Mouse (Mus musculus) c-Kit-negative CD71-positive TER-119-positive erythroid progenitor cells, embryonic 14.5 days (primary cell): ENCODE results near the gene Gipc3.

ENCODE experiments used
- DNase-seq: peaks from one replicate; pipeline ENCODE4 v3.0.0-alpha.2; 2013; ENCODE audit warnings: low read depth, low spot score

The Gipc3 gene

DNA sequence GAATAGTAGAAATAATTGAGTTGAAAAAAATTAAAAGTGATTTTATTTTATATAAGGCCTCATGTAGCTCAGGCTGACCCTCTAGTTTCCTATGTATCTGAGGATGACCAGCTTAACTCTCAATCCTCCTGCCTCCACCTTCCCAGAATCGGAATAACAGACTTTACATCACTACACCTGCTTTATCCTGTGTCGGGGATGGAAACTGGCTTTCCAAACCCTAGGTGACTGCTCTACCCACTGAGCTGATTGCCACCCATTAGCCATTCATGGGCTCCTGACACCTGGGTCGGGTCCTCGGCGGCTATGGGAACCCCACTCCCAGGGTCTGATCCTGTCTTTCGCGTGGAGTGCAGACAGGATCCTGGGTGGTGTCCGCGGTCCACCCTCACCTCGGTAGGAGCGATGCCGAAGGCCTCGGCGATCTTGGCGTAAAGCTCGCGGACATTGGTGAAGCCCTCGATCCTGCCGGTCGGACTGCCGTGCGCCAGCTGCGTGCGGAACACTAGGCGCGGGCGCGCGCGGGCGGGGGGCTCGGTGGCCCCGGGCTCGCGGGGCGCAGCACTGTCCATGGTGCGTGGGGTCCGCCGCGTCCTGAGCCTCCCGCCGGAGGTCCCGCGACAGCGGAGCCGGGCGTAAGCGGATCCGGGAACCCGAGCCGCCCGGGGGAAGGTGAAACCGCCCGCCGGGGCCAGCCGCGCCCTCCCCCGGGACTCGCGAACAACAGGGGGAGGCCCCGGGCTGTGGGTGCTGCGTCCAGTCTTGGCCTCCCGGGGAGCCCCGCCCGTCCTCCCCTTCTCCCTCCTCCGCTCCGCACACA is at the start of gene Gipc3:
Gipc3 (minus strand) TSS at position 581 of the 820 bp plus-strand sequence.
- DNase-seq = no peak

- DNase-seq = no peak
Measured at GRCm38 (mm10) chr10:81392781-81393185, 49.7 kb upstream of the Gipc3 start, which contains the start of gene Smim24. Gene Smim24 (plus strand): TSS chr10:81393051.

DNA sequence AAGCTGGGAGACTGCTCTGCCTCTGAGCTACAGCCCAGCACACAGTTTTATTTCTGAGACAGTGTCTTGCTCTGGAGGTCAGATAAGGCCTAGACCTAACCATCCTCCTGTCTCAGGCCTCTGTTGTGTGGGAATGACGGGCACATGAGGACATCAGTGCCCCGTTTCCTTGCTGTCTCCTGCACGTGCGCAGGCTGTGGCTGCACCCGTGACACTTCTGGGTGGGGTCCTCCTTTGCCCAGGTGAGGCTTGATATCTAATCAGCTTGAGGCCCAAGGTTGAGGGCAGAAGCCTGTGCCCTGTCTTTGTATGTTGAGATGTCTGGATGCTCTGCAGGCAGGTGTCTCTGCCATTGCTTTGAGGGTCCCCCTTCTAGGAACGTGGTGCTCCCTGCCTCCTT is 49.2 kb upstream of the Gipc3 start:
- DNase-seq = no peak

DNA sequence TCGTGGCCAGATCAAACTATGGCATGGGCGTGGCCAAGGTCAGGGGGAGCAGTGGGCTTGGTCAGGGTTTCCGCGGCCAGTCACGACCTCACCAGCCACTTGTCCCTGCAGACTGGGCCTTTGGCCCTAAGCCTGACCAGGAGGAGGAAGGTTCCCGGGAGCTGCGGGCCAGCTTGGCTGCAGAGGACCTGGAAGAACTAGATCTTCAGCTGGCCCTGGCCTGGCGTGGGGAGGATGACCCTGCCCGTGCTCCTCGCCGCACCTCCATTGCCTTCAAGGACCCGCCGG is 47.6 kb upstream of the Gipc3 start:
- no peak for DNase-seq

DNA sequence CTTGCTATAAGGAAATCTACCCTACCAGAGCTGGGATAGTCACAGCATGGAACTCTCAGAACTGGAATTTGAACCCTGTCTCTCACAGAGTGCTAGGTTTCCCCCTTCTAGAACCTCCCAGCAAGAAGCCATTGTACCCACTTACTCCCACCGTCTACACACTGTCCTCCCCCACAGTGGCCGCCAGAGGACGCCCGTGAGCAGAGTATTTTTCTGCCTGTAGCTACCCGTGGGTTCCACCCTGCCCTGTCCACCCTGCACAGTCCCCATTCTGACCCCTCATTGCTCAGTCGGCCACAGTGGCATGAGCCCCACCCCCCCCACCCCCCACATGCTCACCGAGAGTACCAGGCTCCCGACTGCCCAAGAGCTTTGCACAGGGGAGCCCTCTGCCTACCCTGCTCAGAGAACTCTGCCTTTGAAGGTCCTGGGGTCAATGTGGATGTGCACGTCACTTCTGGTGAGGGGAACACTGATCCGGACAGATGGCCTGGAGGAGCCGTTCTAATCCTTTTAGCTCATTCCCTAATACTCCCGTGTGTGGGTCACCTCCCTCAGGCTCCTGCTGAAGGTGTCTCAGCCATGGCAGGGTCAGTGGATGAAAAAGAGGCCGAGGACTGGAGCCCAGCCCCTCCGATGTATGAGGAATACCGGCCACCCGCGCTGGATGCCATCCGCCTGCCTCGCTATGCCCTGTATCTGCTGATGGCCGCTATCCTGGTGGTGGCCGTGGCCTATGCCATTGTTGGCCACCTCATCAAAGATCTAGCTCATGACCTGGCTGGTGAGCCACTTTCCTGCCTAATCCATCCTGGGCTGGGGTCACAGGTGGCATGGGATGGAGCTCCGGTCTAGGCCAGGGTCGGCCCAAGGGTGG is 47.0 kb upstream of the Gipc3 start:
- no peak for DNase-seq

DNA sequence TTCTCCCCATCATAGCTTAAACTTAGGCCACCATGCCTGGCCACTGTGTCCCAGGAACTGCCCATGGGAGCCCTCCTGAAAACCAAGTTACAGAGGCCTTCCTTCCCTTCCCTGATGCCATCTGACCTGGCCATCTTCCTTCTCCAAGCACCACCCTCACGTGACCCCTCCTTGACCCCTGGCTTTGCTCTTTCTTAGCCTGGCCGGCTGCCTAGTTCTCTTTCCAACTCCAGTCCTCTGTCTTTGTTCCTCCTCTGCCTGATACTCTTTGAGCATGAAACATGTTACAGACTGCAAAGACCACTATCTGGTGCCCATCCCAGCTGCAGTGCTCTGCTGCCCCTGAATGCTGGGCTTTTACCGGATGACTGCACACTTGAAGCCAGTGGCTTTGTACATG is 46.3 kb upstream of the Gipc3 start:
- DNase-seq = no peak

GRCm38 (mm10) chr10:81388505-81389055 is 45.5 kb upstream of the Gipc3 start, which contains the start of gene Gm48552:
Gene Gm48552 (plus strand): TSS chr10:81389005.
- DNase-seq = no peak

DNA sequence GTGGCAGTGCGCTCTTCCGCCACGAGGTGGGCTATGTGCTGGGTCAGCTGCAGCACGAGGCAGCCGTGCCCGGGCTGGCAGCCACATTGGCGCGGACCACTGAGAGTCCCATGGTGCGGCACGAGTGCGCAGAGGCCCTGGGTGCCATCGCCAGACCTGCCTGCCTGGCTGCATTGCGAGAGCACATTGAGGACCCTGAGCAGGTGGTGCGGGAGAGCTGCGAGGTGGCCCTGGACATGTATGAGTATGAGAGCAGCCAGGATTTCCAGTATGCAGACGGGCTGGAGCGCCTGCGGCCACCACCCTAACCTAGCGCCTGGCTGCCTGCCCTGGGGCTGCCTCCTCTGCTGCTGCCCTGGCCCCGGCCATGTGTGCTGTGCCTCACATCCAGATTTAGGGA is 44.6 kb upstream of the Gipc3 start:
- DNase-seq = no peak

DNA sequence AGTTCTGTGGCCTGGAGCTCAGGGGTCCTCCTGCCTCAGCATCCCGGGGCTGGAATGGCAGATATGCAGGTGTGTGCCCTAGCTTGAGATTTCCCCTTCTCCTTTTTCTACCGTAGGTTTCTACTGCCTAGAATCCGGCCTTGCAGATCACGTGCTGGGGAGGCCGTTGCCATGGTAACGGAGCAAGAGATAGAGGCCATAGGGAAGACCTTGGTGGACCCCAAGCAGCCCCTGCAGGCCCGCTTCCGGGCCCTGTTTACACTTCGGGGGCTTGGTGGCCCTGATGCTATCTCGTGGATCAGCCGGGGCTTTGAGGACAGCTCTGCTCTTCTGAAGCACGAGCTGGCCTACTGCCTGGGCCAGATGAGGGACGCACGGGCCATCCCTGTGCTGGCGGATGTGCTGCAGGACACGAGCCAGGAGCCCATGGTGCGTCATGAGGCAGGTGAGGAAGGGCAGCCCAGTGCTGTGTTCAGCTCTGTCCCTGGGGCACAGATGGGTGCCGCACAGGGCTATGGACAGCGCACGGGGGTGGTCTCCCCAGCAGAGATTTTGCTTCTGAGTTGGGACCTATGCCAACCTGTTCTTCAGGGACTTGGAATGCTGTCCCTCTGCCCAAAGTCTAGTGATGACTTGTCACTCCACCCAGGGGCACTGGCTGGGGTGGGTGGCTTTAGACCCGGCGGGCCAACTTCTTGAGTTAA is 42.7 kb upstream of the Gipc3 start:
- DNase-seq = no peak

GRCm38 (mm10) chr10:81384605-81384982 is 41.5 kb upstream of the Gipc3 start:
- no peak for DNase-seq

DNA sequence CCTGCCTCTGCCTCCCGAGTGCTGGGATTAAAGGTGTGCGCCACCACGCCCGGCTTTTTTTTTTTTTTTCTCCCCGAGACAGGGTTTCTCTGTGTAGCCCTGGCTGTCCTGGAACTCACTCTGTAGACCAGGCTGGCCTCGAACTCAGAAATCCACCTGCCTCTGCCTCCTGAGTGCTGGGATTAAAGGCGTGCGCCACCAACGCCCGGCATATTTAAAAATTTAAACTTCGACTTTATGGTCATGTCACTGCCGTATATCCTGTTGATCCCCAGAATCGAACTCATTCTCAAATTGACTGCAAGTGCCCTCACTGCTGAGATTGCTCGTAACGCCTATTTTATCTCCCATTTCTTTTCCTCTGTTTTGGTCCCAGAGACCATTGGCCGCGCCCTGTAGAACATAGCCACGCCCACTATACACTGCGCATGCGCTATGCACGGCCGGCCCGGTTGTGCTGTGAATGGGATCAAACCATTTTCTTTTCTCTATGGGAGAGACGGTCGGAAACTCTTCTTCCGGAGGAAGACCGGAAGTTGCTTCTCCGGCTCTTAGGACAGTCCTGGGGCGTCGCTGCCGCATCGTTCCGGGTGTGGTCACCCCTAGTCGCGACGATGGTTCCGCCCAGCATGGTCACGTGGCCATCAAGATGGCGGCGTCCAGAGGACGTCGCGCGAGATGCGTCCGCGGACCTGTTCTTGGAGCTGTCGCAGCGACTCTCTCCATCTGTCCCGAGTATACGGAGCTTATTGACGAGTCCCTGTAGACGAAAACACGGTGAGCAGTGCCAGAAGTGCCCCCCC is 40.9 kb upstream of the Gipc3 start, which contains the start of the genes Dohh and Gm48551:
Dohh (plus strand) TSS at position 627 of the 803 bp plus-strand sequence.
Gm48551 (plus strand) TSS at position 665 of the 803 bp plus-strand sequence.
- DNase-seq = peak; percentile 100

- peak; percentile 98 for DNase-seq
Measured at GRCm38 (mm10) chr10:81382039-81382438, 39.0 kb upstream of the Gipc3 start.

- no peak for DNase-seq
Measured at GRCm38 (mm10) chr10:81379809-81380378, 36.8 kb upstream of the Gipc3 start.

DNA sequence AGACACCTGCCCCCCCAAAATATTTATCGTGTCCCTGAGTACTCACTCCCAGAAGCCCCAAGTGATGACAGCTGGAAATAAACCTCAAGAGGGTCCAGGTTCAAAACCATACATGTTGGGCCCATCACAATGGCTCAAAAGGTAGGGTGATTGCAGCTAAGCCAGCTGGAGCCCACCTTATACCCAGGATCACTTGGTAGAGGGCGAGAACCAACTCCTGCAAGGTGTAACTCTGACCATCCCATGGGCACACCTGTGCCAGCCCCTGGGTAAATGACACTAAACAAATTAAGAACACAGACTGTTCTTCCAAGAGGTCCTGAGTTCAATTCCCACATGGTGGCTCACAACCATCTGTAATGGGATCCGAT is 36.1 kb upstream of the Gipc3 start:
- DNase-seq = no peak

GRCm38 (mm10) chr10:81378553-81379182 is 35.6 kb upstream of the Gipc3 start:
- DNase-seq = peak; percentile 100

GRCm38 (mm10) chr10:81377793-81378552 is 34.9 kb upstream of the Gipc3 start, which contains the start of gene Fzr1:
Gene Fzr1 (minus strand): TSS chr10:81378516.
- DNase-seq = no peak

GRCm38 (mm10) chr10:81377362-81377664 is 34.2 kb upstream of the Gipc3 start:
- DNase-seq = no peak

DNA sequence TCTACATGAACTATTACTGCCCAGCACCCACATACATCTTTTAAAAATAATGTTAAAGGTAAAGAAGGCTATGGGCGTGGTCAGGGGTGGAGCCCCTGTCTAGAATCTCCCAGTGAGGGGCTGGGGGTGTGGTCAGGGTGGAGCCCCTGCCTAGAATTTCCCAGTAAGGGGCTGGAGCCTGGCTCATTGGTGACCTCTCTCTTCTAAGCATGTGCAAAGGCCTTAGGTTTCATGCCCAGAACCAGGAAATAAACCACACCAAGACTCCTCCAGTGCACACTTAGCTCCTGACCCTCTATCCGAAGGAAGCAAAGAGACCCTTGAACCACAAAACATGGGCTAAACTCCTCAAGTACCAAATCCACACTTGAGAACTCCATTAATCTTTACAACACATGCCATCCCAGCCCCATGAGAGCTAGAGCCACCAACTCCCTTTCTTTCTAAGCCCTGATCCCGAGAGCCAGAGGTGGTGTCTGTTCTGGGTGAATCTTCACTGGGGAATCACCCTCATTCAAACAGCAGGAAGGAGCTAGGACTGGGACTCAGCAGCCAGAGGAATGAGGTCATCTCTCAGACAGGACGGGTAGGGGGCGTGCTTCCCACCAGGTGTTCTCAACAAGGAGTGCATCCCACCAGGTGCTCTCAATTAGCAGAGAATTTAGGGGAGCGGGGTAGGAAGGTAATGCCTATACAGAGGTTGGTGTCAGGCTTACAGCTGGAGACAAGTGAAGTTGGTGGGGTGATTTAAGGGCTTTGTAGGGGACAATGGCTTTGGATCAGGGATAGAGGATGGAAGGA is 33.7 kb upstream of the Gipc3 start:
- DNase-seq = no peak

DNA sequence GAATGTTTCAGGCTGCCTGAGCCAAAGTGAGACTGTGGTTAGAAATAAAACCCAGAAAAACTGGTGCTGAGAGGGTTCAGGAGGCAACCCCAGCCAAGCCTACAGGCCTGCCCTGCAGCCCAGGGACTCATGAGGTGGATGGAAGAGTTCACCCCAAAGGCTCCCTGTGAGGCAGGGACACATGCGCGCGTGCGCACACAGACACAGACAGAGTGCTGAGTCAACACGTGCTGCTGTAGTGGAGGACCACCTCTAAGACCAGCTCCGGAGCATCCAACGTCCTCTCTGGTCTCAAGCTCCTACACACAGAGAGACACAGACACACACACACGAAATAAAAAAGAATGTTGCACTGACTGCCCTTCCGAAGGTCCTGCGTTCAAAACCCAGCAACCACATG is 32.3 kb upstream of the Gipc3 start:
- DNase-seq = no peak
